In genomic region chr6:88121781-88122180, GRCm38 (mm10) we compare ENCODE assay signal across 21 mouse cellular contexts.
"Had no signal": no experiment of that assay in that cellular context is flagged by ENCODE, and none has a peak within 500 bp of the region (broad histone marks: within the 10 kb centered on the region; RNA-seq: fewer than 3 reads in every experiment).

No protein-coding gene starts in this region.

- H3K4me3 ChIP-seq: liver, embryonic 15.5 days; lung, embryonic 15.5 days; midbrain, embryonic 10.5 days; midbrain, embryonic 12.5 days; myocyte; neural tube, embryonic 13.5 days; neural tube, embryonic 15.5 days had no signal

- H3K36me3 ChIP-seq: liver, embryonic 15.5 days; lung, embryonic 15.5 days; midbrain, embryonic 10.5 days; midbrain, embryonic 12.5 days; neural tube, embryonic 13.5 days; neural tube, embryonic 15.5 days had no signal

- H3K4me2 ChIP-seq: liver, embryonic 15.5 days; lung, embryonic 15.5 days; midbrain, embryonic 12.5 days; neural tube, embryonic 13.5 days; neural tube, embryonic 15.5 days had no signal

- H3K27me3 ChIP-seq: liver, embryonic 15.5 days; lung, embryonic 15.5 days; neural tube, embryonic 13.5 days; neural tube, embryonic 15.5 days had no signal

- DNase-seq: liver, postnatal 0 days; lung, adult 2 months; lung, postnatal 14 days; lung, postnatal 36 days; midbrain, embryonic 14.5 days; retina, postnatal 1 day; right cerebral cortex, adult 18-20 months; right cerebral cortex, postnatal 14 days; thymus, adult 18-20 months; thymus, postnatal 14 days; thymus, postnatal 36 days had no signal

- H3K9me3 ChIP-seq: liver, embryonic 15.5 days; lung, embryonic 15.5 days; midbrain, embryonic 10.5 days; midbrain, embryonic 12.5 days; neural tube, embryonic 13.5 days; neural tube, embryonic 15.5 days had no signal

- H3K27ac ChIP-seq: liver, embryonic 15.5 days; lung, embryonic 15.5 days; macrophage; midbrain, embryonic 10.5 days; midbrain, embryonic 12.5 days; neural tube, embryonic 13.5 days; neural tube, embryonic 15.5 days had no signal

- H3K9ac ChIP-seq: liver, embryonic 15.5 days; liver, postnatal 0 days; lung, embryonic 15.5 days; midbrain, embryonic 12.5 days; neural tube, embryonic 13.5 days; neural tube, embryonic 15.5 days had no signal

- ATAC-seq: liver, postnatal 0 days; lung, postnatal 0 days; midbrain, embryonic 16.5 days had no signal
